Mouse (Mus musculus) adrenal gland, postnatal 36 days (tissue): ENCODE results near the gene Fnip2. TPM values are rescaled to one million over a fixed set of nuclear protein-coding genes. Genes with fewer than 3 reads are reported as not detected.
"Not testable (repeated sequence)": the region's sequence is repeated elsewhere in the genome, so short reads cannot be mapped to it uniquely, and the experiment has no call there.

Experiments used
- DNase-seq, 2 experiments: peaks; one replicate each; pipeline ENCODE4 v3.0.0; 2021; ENCODE audit warnings: mixed read lengths in 1 of 2
- long read RNA-seq, 2 experiments: library from polyadenylated mRNA; stranded (forward); transcript quantifications; one replicate each; pipeline ENCODE4 v2.0.0; 2021; ENCODE audit warnings: borderline sequencing depth in 2 of 2
- total RNA-seq, 2 experiments: library from RNA; stranded (reverse); gene quantifications; 2 replicates each; pipeline ENCODE4 v1.2.3; 2021

Gene Fnip2
- 1 to 10 TPM; 8.2 to 8.6 TPM for total RNA-seq
- long read RNA-seq, experiment 1, partial matches to known transcripts: 0 of 2 reads
- long read RNA-seq, experiment 1, other reads (novel, unspliced or antisense): 2 of 2 reads
- long read RNA-seq, experiment 2, partial matches to known transcripts: 0 of 1 reads
- long read RNA-seq, experiment 2, other reads (novel, unspliced or antisense): 1 of 1 reads

- peak; percentile 92 to 94 for DNase-seq
These were observed at the start of gene Fnip2 for GRCm38 (mm10) chr3:79567703-79568362. Gene Fnip2, minus strand, starts transcription at chr3:79567796.

GRCm38 (mm10) chr3:79609886-79610285, 42.3 kb upstream of the Fnip2 start:
- no peak for DNase-seq

- no peak for DNase-seq
These were observed 27.9 kb upstream of the Fnip2 start for GRCm38 (mm10) chr3:79595468-79595867.

- no peak for DNase-seq
These were observed 24.3 kb upstream of the Fnip2 start for GRCm38 (mm10) chr3:79591793-79592471.

GRCm38 (mm10) chr3:79590863-79591792, 23.5 kb upstream of the Fnip2 start, which contains the start of gene Ppid:
Gene Ppid, plus strand, starts transcription at chr3:79591342.
- peak; percentile 81 to 86 for DNase-seq

- no peak for DNase-seq
These were observed 22.1 kb upstream of the Fnip2 start for GRCm38 (mm10) chr3:79589671-79590070.

- peak; percentile 89 to 93 for DNase-seq
These were observed 19.2 kb upstream of the Fnip2 start for GRCm38 (mm10) chr3:79586804-79587203.

GRCm38 (mm10) chr3:79579891-79580575, 12.4 kb upstream of the Fnip2 start:
- DNase-seq: no peak

- no peak for DNase-seq
These were observed 10.6 kb upstream of the Fnip2 start for GRCm38 (mm10) chr3:79578164-79578563.

GRCm38 (mm10) chr3:79577606-79578005, 10.0 kb upstream of the Fnip2 start:
- DNase-seq: no peak

- no peak for DNase-seq
These were observed 9.3 kb upstream of the Fnip2 start for GRCm38 (mm10) chr3:79576865-79577264.

- no peak for DNase-seq
These were observed 8.8 kb upstream of the Fnip2 start for GRCm38 (mm10) chr3:79576468-79576816.

GRCm38 (mm10) chr3:79575576-79576467, 8.2 kb upstream of the Fnip2 start:
- no peak for DNase-seq

GRCm38 (mm10) chr3:79574336-79574735, 6.7 kb upstream of the Fnip2 start:
- DNase-seq: no peak

GRCm38 (mm10) chr3:79573376-79573775, 5.8 kb upstream of the Fnip2 start:
- not testable (repeated sequence) for DNase-seq

GRCm38 (mm10) chr3:79572399-79572798, 4.8 kb upstream of the Fnip2 start:
- DNase-seq: no peak

- no peak for DNase-seq
These were observed 1.7 kb upstream of the Fnip2 start for GRCm38 (mm10) chr3:79569351-79569681.

GRCm38 (mm10) chr3:79568629-79569350, 1.2 kb upstream of the Fnip2 start:
- no peak for DNase-seq

GRCm38 (mm10) chr3:79566716-79567691, 592 bp downstream of the Fnip2 start:
- no peak for DNase-seq
